12 mouse cellular contexts compared by ENCODE assay signal in genomic region chr8:79375775-79376123, GRCm38 (mm10). TPM values are rescaled to one million over a fixed set of nuclear protein-coding genes. Genes with fewer than 3 reads are reported as not detected.
DNase-seq lines count a peak whose midpoint lies in the region; ATAC-seq and TF ChIP-seq lines count a peak whose summit lies in the region.
"Had no signal": no experiment of that assay in that cellular context is flagged by ENCODE, and none has a peak within 500 bp of the region (broad histone marks: within the 10 kb centered on the region; RNA-seq: fewer than 3 reads in every experiment).

No protein-coding gene starts in this region.

- no peak for TF ChIP-seq CTCF in liver, postnatal 0 days (IDR thresholded peaks at IDR 0.05; ENCODE audit: low read depth)

- peak overlapping the region; percentile 87 for H3K27ac ChIP-seq in intestine, embryonic 16.5 days (ENCODE audit: low read length)
- H3K27ac ChIP-seq in liver, postnatal 0 days (ENCODE audit: low read depth), result peak overlapping the region; percentile 76; the same call in 1 of the 2 replicates

- 40% methylated on average over 5 of the region's 5 CpGs for WGBS in intestine, embryonic 16.5 days
- WGBS in liver, postnatal 0 days (ENCODE audit: insufficient replicate concordance), result 6% methylated on average over 5 of the region's 5 CpGs

- H3K4me3 ChIP-seq in intestine, embryonic 16.5 days (ENCODE audit: low read length), result no peak overlapping the region
- H3K4me3 ChIP-seq in liver, postnatal 0 days (ENCODE audit: low read depth, low read length), result no peak overlapping the region; the same call in 1 of the 2 replicates
- H3K4me3 ChIP-seq: stomach, embryonic 15.5 days had no signal

- no peak overlapping the region for H3K9ac ChIP-seq in intestine, embryonic 16.5 days (ENCODE audit: low read depth, low read length)
- H3K9ac ChIP-seq in liver, postnatal 0 days (replicated peaks), result no peak overlapping the region
- H3K9ac ChIP-seq: stomach, embryonic 15.5 days had no signal

- no peaks in the 10 kb centered on the region for H3K36me3 ChIP-seq in intestine, embryonic 16.5 days (ENCODE audit: control insufficient read depth, insufficient read depth, low read length)
- peaks cover 8% of the 10 kb centered on the region; the same call in 1 of the 2 replicates for H3K36me3 ChIP-seq in liver, postnatal 0 days (replicated peaks; ENCODE audit: insufficient read depth, low read length)

- no peaks in the 10 kb centered on the region for H3K27me3 ChIP-seq in intestine, embryonic 16.5 days (replicated peaks; ENCODE audit: control insufficient read depth, insufficient read depth, low read length)
- H3K27me3 ChIP-seq in liver, postnatal 0 days (ENCODE audit: insufficient read depth, low read length), result no peaks in the 10 kb centered on the region
- H3K27me3 ChIP-seq: Patski; stomach, embryonic 15.5 days had no signal

- peak; percentile 60 to 71 for DNase-seq in cerebellum, postnatal 10 days
- no peak for DNase-seq in cerebellum, adult 8-10 months
- peak; percentile 56 for DNase-seq in layer of hippocampus, adult 11-12 months (ENCODE audit: low spot score)
- DNase-seq in layer of hippocampus, adult 9-10 months (ENCODE audit: low spot score), result no peak
- no peak for DNase-seq in liver, postnatal 0 days
- no peak for DNase-seq in neural tube, embryonic 10.5 days (ENCODE audit: extremely low spot score, low spot score)
- DNase-seq in retina, postnatal 1 day, result no peak
- DNase-seq: adrenal gland, postnatal 36 days; kidney, postnatal 25 days had no signal

- TF ChIP-seq EP300 in liver, postnatal 0 days (IDR thresholded peaks at IDR 0.05; ENCODE audit: low read depth), result peak; percentile 82

- ATAC-seq in intestine, embryonic 16.5 days, result no peak
- peak; percentile 66 for ATAC-seq in liver, postnatal 0 days
- ATAC-seq: Patski had no signal

- H3K4me2 ChIP-seq in intestine, embryonic 16.5 days (ENCODE audit: low read depth, low read length), result peak overlapping the region; percentile 38; the same call in 1 of the 2 replicates
- peak overlapping the region; percentile 61 for H3K4me2 ChIP-seq in liver, postnatal 0 days (ENCODE audit: low read depth, low read length)
- H3K4me2 ChIP-seq: stomach, embryonic 15.5 days had no signal

- peaks cover 31% of the 10 kb centered on the region for H3K4me1 ChIP-seq in intestine, embryonic 16.5 days (ENCODE audit: control insufficient read depth, insufficient read depth, low read length)
- peaks cover 38% of the 10 kb centered on the region for H3K4me1 ChIP-seq in liver, postnatal 0 days (ENCODE audit: insufficient read depth)

- H3K9me3 ChIP-seq in intestine, embryonic 16.5 days (ENCODE audit: control insufficient read depth, low read length), result no peaks in the 10 kb centered on the region
- no peaks in the 10 kb centered on the region for H3K9me3 ChIP-seq in liver, postnatal 0 days (ENCODE audit: low read length)
- H3K9me3 ChIP-seq: stomach, embryonic 15.5 days had no signal

RNA-seq across cellular contexts. Expression of gene Smad1, which starts 23.6 kb away (rescaled TPM):
- polyA plus RNA-seq in intestine, embryonic 16.5 days (2015; fragmentation: Nextera tagmentation; extraction: Ambion mirVana), result 33.4 and 33.6 TPM in 2 replicates
- 8.0 and 9.6 TPM in 2 replicates for polyA plus RNA-seq in liver, postnatal 0 days (2015; fragmentation: Nextera tagmentation; extraction: Ambion mirVana)

Comparison
In these comparisons a context has a peak if more than half of its experiments do, and no peak if none do; other contexts are left out.
1. DNase-seq: peak in cerebellum, postnatal 10 days (2 of 2) and layer of hippocampus, adult 11-12 months (single experiment); none in cerebellum, adult 8-10 months (single experiment), layer of hippocampus, adult 9-10 months (single experiment), liver, postnatal 0 days (single experiment), neural tube, embryonic 10.5 days (single experiment) and retina, postnatal 1 day (single experiment).